Mouse (Mus musculus): ENCODE measurements around the gene Ppp2r5c. TPM values are rescaled to one million over a fixed set of nuclear protein-coding genes. Genes with fewer than 3 reads are reported as not detected.

Ppp2r5c gene
- total RNA-seq, 4 experiments from 2014 or later = 247 to 274 (median 263) TPM

DNA sequence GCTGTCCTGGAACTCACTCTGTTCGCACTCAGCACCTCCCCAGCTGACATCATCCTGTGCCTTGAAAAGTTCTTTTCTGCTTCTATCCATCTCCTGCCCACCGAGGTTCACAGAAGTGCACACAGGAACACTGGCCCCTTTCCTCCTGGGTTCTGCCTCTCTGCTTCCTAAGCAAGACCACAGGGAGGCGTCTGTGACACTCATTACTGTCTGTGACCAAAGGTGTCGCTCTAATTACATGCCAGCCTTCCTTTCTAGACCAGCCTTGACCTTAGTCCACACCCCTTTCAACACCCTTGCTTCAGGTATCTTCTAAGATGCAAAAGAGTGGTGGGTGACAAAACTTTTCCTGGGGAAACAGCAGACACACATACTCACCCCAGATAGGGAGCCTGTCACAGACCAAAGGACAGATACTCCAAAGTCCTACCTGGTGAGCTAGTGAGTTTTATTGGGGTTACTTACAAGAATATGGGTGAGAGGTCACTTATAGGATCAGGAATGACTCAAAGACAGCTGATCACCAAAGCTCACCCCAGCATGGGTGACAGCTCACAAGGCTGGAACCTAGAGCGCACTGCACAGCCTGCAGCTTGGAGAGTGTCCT, 8.4 kb upstream of the Ppp2r5c start:
- DNase-seq (ENCODE audit: low spot score in 2 of 2) = no peak

DNA sequence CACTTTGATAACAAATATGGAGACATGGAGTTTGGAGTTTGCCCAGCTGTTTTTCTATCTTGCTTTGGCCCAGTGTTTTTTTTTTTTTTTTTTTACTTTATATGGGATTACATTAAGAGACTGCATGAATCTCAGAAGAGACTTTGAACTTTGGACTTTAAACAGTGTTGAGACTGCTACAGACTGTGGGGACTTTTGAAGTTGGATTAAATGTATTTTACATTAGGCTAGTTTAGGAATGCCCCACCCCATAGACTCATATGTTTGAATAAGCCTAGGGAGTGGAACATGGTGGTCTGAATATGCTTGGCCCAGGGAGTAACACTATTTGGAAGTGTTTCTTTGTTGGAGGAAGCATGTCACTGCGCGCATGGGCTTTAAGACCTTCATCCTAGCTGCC, 4.7 kb upstream of the Ppp2r5c start:
- DNase-seq (ENCODE audit: low spot score in 2 of 2) = no peak

DNA sequence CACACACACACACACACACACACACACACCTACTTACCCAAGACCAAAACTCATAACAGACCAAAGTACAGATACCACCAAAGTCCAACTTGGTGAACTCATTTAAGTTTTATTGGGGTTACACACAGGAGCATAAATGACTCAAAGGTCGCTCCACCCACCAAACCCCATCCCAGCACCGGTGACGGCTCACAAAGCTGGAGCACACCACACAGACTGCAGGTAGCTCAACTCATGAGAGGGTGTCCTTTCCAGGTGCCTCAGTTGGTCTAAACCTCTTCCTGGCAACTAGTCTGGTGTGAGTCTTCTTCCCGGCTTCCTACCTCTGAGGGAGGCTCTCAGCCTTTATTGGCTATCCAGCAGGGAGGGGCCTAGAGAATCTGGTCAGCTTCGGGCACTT, 2.4 kb upstream of the Ppp2r5c start:
- DNase-seq (ENCODE audit: low spot score in 2 of 2) = no peak

DNA sequence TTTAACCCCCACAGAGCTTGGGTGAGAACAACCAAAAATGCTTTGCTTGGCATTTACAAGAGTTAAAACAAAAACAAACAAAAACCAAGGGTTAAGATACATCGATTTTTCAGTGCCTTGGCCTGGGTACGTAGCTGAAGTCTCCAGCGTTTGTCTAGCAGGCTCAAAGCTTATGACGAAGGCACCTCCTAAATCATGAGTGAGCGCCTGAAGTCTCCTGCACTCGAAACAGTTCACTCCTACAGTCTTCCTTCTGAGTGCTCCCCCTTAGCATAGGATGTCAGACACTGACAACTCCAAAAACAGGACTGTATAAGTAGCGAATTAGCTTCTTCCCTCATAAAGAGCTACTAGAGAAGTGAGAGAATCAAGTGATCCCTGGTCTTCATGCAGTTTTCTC, 1.1 kb upstream of the Ppp2r5c start:
- DNase-seq (ENCODE audit: low spot score in 2 of 2) = no peak

DNA sequence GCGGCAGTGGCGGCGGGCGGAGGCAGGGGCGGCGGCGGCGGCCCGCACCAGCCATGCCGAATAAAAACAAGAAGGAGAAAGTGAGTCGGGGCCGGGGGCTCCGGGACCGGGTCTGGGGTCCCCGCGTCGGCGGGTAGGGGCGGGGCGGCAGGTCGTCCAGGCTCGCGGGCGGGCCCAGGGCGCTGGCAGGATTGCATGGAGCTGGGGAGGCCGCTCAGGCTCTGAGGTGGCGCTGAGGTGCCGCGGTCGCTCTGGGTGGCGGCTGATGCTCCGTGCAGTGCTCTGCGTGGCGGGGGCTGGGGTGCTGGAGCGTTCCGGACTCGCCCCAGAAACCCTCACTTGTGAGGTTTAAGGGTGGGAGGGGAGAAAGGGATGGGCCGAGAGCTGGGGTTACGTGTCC, 386 bp downstream of the Ppp2r5c start:
- DNase-seq (ENCODE audit: low spot score in 2 of 2) = no peak

- no peak for DNase-seq (ENCODE audit: low spot score in 2 of 2)
Observed at GRCm38 (mm10) chr12:110448767-110449166, 1.8 kb downstream of the Ppp2r5c start.

- DNase-seq (ENCODE audit: low spot score in 2 of 2) = peak in 1 of 2 experiments; percentile 56
Observed at GRCm38 (mm10) chr12:110454223-110454622, 7.3 kb downstream of the Ppp2r5c start.

GRCm38 (mm10) chr12:110456024-110456423, 9.1 kb downstream of the Ppp2r5c start:
- DNase-seq (ENCODE audit: low spot score in 2 of 2) = no peak

DNA sequence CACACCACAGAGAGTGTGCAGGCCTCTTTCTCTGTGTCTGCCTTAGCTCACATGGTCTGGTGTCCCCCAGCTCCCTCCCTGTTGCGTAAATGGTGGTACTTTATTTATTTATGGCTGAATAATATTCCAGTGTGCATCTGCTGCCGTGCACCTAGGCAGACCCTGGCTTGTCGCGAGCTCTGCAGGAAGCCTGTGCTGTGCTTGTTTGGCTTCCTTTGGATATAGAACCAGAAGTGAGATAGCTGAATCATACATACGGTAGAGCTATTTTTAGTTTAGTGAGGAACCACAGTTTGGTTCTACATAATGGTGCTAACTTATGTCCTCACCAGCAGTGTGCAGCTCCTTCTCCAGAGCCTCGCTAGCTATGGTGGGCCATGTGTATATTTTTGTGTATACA, 11.7 kb downstream of the Ppp2r5c start:
- peak in 1 of 2 experiments; percentile 51 for DNase-seq (ENCODE audit: low spot score in 2 of 2)

DNA sequence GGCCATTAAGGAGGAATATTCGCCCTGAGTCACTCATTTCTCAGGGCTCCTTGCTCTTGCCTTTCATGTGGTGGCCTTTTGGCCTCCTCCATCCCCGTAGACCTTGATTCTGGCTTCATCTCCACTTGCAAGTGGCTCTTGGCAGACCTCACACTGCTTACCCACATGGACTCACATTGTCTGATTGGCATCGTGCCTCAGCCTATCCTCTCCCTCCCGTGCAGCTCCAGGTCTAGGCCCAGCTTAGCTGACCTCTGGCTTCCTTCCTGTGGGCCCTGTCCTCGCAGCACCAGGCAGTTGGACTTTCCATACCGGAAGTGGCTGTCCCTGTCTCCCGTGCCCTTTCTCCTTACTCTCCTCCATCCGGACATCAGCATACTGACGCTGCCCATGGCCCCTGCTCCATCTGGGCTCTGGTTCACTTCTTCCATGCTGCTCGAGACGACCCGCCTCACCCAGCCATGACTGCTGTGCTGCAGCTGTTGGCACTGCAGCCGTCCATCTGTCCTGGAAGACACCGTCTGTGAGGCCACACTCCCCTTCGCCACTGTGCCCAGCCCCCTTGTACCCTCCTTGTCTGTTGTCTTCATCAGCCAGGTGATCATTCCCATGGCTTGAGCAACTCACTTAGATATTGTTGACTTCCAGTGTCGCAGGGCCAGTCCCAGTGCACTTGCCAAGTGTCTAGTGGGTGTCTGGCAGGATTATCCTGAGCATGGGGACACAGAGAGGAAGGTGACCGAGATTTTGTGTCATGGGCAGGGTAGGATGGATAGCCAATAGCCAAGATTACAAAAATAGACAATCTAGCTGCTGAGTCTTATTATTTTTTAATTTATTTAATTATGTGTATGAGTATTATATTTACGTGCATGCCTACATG, 13.7 kb downstream of the Ppp2r5c start:
- DNase-seq (ENCODE audit: low spot score in 2 of 2) = no peak

- no peak for DNase-seq (ENCODE audit: low spot score in 2 of 2)
Observed at GRCm38 (mm10) chr12:110463711-110464110, 16.8 kb downstream of the Ppp2r5c start.

DNA sequence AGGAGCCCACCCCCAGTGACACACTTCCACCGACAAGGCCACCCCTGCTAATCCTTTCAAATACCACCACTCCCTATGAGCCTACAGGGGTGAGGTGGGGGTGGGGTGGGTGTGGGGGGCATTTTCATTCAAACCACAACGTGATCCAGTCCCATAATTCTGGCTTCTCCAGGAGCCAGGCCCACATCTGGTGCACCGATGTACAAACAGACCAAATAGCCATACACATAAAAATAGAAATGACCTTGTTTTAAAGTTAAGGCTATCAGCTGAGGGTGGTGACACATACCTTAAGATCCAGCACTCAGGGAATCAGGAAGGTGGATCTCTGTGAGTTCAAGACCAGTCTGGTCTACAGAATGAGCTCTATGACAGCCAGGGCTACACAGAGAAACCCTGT, 24.5 kb downstream of the Ppp2r5c start:
- no peak for DNase-seq (ENCODE audit: low spot score in 2 of 2)

DNA sequence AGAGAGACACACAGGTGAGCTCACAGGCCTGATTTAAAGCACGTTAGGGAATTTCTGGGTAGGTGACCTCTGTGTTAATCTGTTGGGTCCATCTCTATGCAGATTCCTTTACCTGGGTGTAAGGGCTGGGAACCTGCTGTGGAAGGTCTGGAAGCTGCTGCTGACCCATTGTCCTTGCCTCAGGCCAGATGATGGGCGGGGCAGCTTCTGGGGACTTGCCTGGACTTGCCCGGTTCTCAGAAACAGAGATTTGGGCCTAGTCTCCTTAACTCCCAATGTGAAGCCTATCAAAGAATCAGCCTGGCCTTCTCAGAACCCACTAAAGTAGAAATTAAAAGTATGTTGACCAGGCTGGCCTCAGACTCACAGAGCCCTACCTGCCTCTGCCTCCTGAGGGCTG, 25.3 kb downstream of the Ppp2r5c start:
- no peak for DNase-seq (ENCODE audit: low spot score in 2 of 2)

GRCm38 (mm10) chr12:110474497-110474896, 27.6 kb downstream of the Ppp2r5c start:
- DNase-seq (ENCODE audit: low spot score in 2 of 2) = no peak

- DNase-seq (ENCODE audit: low spot score in 2 of 2) = no peak
Observed at GRCm38 (mm10) chr12:110476561-110476960, 29.6 kb downstream of the Ppp2r5c start.

GRCm38 (mm10) chr12:110477906-110478305, 31.0 kb downstream of the Ppp2r5c start:
- DNase-seq (ENCODE audit: low spot score in 2 of 2) = no peak

- DNase-seq (ENCODE audit: low spot score in 2 of 2) = no peak
Observed at GRCm38 (mm10) chr12:110478601-110479008, 31.7 kb downstream of the Ppp2r5c start.

- DNase-seq (ENCODE audit: low spot score in 2 of 2) = no peak
Observed at GRCm38 (mm10) chr12:110479268-110479667, 32.3 kb downstream of the Ppp2r5c start.

- DNase-seq (ENCODE audit: low spot score in 2 of 2) = no peak
Observed at GRCm38 (mm10) chr12:110480701-110481100, 33.8 kb downstream of the Ppp2r5c start.

GRCm38 (mm10) chr12:110483761-110484160, 36.8 kb downstream of the Ppp2r5c start:
- no peak for DNase-seq (ENCODE audit: low spot score in 2 of 2)

- peak in 1 of 2 experiments; percentile 42 for DNase-seq (ENCODE audit: low spot score in 2 of 2)
Observed at GRCm38 (mm10) chr12:110484824-110485584, 38.1 kb downstream of the Ppp2r5c start.
